Mouse (Mus musculus): ENCODE results near the gene Olfr1293-ps. TPM values are rescaled to one million over a fixed set of nuclear protein-coding genes. Genes with fewer than 3 reads are reported as not detected.

The Olfr1293-ps gene
- total and polyA plus RNA-seq, 3 experiments = not detected

DNA sequence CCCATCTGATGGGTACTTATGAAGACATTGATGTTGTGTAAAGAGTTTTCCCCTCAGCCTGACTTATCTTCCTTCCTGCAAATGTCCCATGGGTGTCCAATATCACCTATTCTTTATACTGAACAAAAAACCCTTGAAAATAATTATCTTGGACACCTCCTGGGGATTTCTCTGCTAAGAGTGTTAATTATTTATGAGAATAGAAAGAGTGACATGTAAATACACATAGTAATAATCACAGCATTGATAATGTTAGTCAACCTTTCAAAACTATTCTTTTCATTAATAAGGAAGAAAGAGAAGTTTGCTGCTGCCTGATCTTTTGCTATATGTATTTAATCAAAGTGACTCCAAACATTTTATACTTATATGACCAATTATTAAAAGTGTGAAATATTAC lies 44.6 kb downstream of the Olfr1293-ps start, which contains the start of gene Olfr1295:
Olfr1295 (minus strand) TSS at position 101 of the 400 bp plus-strand sequence.
- TF ChIP-seq EP300 (IDR thresholded peaks at IDR 0.05; ENCODE audit: insufficient read depth, low read depth, low read length) (no peak), CTCF (IDR thresholded peaks at IDR 0.05) (no peak), POLR2A (IDR thresholded peaks at IDR 0.05; ENCODE audit: insufficient read depth, low read depth, low read length) (no peak)

More for the DNA sequence above, 44.6 kb downstream of the Olfr1293-ps start, which contains the start of gene Olfr1295:
- H3K36me3 ChIP-seq (ENCODE audit: control insufficient read depth, insufficient read depth, low read length) = no peaks in the 10 kb centered on the region
- no peak for DNase-seq
- no peak within 1 kb of the TSS for H3K9ac ChIP-seq (ENCODE audit: low read depth, low read length)
- no peak within 1 kb of the TSS for H3K27ac ChIP-seq
- no peaks in the 10 kb centered on the region for H3K4me1 ChIP-seq (ENCODE audit: control insufficient read depth, insufficient read depth, low read length)
- no peak within 1 kb of the TSS for H3K4me3 ChIP-seq
- H3K27me3 ChIP-seq (ENCODE audit: control insufficient read depth, insufficient read depth, low read length) = no peaks in the 10 kb centered on the region
- intact Hi-C loops (cut with DNase I) = no loop called here
- H3K79me2 ChIP-seq (replicated peaks; ENCODE audit: control insufficient read depth, insufficient read depth, low read length) = no peaks in the 10 kb centered on the region

Other genes with a start within 250 kb of the Olfr1293-ps start
- not detected for gene Olfr1278, start 235.1 kb upstream of the Olfr1293-ps start, total RNA-seq (2021)
- gene Olfr1278, start 235.1 kb upstream of the Olfr1293-ps start, polyA plus RNA-seq (2012; rRNA removed) = not detected in 2 replicates
- gene Olfr1279, start 224.6 kb upstream of the Olfr1293-ps start, total RNA-seq (2021) = not detected
- gene Olfr1279, start 224.6 kb upstream of the Olfr1293-ps start, polyA plus RNA-seq (2012; rRNA removed) = not detected in 2 replicates
- gene Olfr1280, start 211.2 kb upstream of the Olfr1293-ps start, total RNA-seq (2021) = not detected
- gene Olfr1280, start 211.2 kb upstream of the Olfr1293-ps start, polyA plus RNA-seq (2012; rRNA removed) = not detected in 2 replicates
- gene Olfr1281, start 198.7 kb upstream of the Olfr1293-ps start, total RNA-seq (2021) = not detected
- gene Olfr1281, start 198.7 kb upstream of the Olfr1293-ps start, polyA plus RNA-seq (2012; rRNA removed) = not detected in 2 replicates
- not detected for gene Olfr1282, start 189.1 kb upstream of the Olfr1293-ps start, total RNA-seq (2021)
- not detected in 2 replicates for gene Olfr1282, start 189.1 kb upstream of the Olfr1293-ps start, polyA plus RNA-seq (2012; rRNA removed)
- gene Olfr1283, start 158.4 kb upstream of the Olfr1293-ps start, total RNA-seq (2021) = not detected
- gene Olfr1283, start 158.4 kb upstream of the Olfr1293-ps start, polyA plus RNA-seq (2012; rRNA removed) = not detected in 2 replicates
- not detected for gene Olfr1284, start 149.7 kb upstream of the Olfr1293-ps start, total RNA-seq (2021)
- gene Olfr1284, start 149.7 kb upstream of the Olfr1293-ps start, polyA plus RNA-seq (2012; rRNA removed) = not detected in 2 replicates
- gene Olfr1286, start 102.1 kb upstream of the Olfr1293-ps start, total RNA-seq (2021) = not detected
- not detected in 2 replicates for gene Olfr1286, start 102.1 kb upstream of the Olfr1293-ps start, polyA plus RNA-seq (2012; rRNA removed)
- gene Olfr1287, start 76.1 kb upstream of the Olfr1293-ps start, total RNA-seq (2021) = not detected
- gene Olfr1287, start 76.1 kb upstream of the Olfr1293-ps start, polyA plus RNA-seq (2012; rRNA removed) = not detected in 2 replicates
- not detected for gene Olfr1288, start 51.1 kb upstream of the Olfr1293-ps start, total RNA-seq (2021)
- gene Olfr1288, start 51.1 kb upstream of the Olfr1293-ps start, polyA plus RNA-seq (2012; rRNA removed) = not detected in 2 replicates
- gene Olfr1289, start 44.4 kb upstream of the Olfr1293-ps start, total RNA-seq (2021) = not detected
- not detected in 2 replicates for gene Olfr1289, start 44.4 kb upstream of the Olfr1293-ps start, polyA plus RNA-seq (2012; rRNA removed)
- not detected for gene Olfr1290, start 31.4 kb upstream of the Olfr1293-ps start, total RNA-seq (2021)
- not detected in 2 replicates for gene Olfr1290, start 31.4 kb upstream of the Olfr1293-ps start, polyA plus RNA-seq (2012; rRNA removed)
- gene Olfr1291-ps1, start 28.0 kb upstream of the Olfr1293-ps start, total RNA-seq (2021) = not detected
- not detected in 2 replicates for gene Olfr1291-ps1, start 28.0 kb upstream of the Olfr1293-ps start, polyA plus RNA-seq (2012; rRNA removed)
- not detected for gene Olfr1294, start 15.1 kb downstream of the Olfr1293-ps start, total RNA-seq (2021)
- not detected in 2 replicates for gene Olfr1294, start 15.1 kb downstream of the Olfr1293-ps start, polyA plus RNA-seq (2012; rRNA removed)
- not detected for gene Olfr1295, start 44.5 kb downstream of the Olfr1293-ps start, total RNA-seq (2021)
- gene Olfr1295, start 44.5 kb downstream of the Olfr1293-ps start, polyA plus RNA-seq (2012; rRNA removed) = not detected in 2 replicates
- gene Olfr1297, start 101.3 kb downstream of the Olfr1293-ps start, total RNA-seq (2021) = not detected
- not detected in 2 replicates for gene Olfr1297, start 101.3 kb downstream of the Olfr1293-ps start, polyA plus RNA-seq (2012; rRNA removed)
- not detected for gene Olfr1298, start 124.0 kb downstream of the Olfr1293-ps start, total RNA-seq (2021)
- not detected in 2 replicates for gene Olfr1298, start 124.0 kb downstream of the Olfr1293-ps start, polyA plus RNA-seq (2012; rRNA removed)
- not detected for gene Olfr1299, start 136.2 kb downstream of the Olfr1293-ps start, total RNA-seq (2021)
- not detected in 2 replicates for gene Olfr1299, start 136.2 kb downstream of the Olfr1293-ps start, polyA plus RNA-seq (2012; rRNA removed)
- not detected for gene Olfr1301, start 225.8 kb downstream of the Olfr1293-ps start, total RNA-seq (2021)
- gene Olfr1301, start 225.8 kb downstream of the Olfr1293-ps start, polyA plus RNA-seq (2012; rRNA removed) = not detected in 2 replicates

Data from heart, adult 2 months (tissue).